Mouse (Mus musculus) urinary bladder, adult 2 months (tissue): ENCODE data around the gene Cxcl12. TPM values are rescaled to one million over a fixed set of nuclear protein-coding genes. Genes with fewer than 3 reads are reported as not detected.

Experiments
- DNase-seq: peaks from one replicate; pipeline ENCODE4 v3.0.0; 2022; ENCODE audit warnings: low spot score
- polyA plus RNA-seq: library from polyadenylated mRNA; depleted of rRNA; stranded (reverse); fragments of >200 nt; gene quantifications from 2 replicates; pipeline ENCODE4 v1.2.3, GENCODE M21; 2012

Cxcl12 gene
- polyA plus RNA-seq, 1 experiment, result 250 TPM

DNA sequence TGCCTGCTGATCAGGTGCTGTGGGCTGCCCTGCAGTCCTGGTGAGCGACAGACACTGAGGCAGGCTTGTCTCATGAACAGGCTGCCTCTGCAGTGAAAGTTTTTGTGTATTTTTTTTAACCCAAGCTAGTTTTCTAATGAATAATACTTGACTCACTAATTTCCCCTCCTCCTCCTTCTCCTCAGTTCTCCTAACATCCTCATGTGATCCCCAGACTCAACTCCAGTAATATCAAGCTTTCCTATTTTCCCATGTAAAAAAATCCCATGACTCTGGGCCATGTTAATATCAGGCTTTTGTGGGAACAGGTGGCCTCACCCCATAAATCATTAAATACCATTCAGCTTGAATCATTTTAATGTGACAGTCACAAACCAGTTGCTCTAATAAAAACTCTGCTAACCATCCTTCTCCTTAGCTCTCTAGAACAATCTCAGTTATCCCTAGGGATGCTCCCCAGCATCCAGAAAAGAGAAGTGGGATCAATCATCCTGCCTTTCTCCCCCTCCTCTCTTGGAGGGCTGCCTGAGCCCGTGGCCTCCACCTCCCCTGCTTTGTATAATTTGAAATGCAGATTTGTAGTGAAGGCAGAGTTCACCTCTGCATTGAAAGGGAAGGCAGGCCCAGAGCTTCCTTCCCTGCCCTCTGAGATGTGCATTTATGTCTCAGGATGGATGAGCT is 6.9 kb downstream of the Cxcl12 start:
- no peak for DNase-seq

DNA sequence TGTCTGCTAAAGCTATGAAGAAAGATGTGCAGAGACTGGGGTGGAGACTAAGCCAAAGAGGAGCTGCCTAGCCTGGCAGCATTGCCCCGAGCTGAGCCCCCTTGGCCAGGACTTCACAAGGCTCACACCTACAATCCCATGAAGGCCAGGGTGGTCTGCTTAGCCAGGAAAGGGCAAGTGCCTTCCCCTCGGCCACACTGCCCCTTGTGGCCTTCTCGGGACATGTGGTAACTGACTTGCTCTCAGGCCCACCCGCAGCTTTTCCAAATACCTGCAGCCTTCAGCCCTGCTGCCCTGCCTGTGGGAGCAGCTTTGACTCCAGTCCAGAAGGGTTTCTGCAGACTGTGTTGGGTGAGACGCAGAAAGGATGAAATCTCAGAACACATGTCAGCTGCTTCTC is 8.1 kb downstream of the Cxcl12 start:
- no peak for DNase-seq

- DNase-seq, result no peak
Measured at GRCm38 (mm10) chr6:117180303-117180702, 12.0 kb downstream of the Cxcl12 start.

DNA sequence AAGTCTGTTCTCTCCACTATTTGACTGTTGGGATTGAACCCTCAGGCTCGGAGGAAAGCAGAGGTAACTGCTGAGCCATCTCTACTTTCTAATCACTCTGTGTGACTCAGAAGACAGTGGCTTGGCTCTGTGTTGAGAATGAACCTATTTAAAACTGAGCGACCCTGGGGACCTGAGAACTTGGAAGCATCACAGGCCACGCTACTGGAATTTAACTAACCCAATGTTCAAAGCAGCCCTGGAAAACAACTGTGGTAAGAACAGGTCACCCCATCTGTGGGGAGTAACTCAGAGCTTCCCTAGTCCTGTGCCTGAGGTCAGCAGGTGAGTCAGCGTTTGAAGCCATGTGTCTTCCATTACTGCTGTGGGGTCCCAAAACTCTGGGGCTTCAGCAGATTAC is 17.0 kb downstream of the Cxcl12 start:
- no peak for DNase-seq

DNA sequence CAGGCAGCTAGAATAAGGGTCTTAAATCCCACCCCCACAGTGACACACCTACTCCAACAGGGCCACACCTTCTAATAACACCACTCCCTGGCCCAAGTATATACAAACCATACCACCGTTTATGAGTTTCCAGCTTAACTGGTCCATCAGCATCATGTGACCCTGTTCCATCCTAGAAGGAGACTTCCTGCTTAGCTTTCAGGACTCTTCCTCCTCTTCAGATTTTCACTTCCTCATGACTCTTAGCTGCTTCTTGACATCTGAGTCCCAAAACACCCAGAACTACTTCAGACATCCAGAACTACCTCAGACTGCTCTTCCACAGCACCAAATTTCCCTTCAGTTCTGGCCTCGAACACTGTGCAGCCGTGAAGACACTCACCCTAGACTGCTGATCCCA is 22.1 kb downstream of the Cxcl12 start:
- DNase-seq, result no peak

DNA sequence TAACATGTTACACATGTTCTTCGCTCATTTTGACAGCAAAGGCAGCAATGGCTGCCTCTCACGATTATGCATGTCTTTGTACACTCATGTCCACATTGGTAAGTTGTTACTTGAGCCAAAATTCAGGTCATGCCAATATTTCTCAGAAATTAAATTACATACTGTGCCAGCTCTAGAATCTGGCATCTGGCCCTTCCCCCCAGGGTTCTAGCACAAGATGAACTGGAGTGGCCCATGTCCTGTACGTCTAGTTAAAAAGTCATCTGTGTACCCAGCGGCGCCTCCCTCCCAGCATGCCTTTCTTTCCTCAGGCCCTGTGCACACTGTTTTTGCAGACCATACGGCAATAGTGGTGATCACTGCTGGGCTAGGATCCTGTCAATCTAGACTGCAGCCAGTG is 23.4 kb downstream of the Cxcl12 start:
- DNase-seq, result no peak

DNA sequence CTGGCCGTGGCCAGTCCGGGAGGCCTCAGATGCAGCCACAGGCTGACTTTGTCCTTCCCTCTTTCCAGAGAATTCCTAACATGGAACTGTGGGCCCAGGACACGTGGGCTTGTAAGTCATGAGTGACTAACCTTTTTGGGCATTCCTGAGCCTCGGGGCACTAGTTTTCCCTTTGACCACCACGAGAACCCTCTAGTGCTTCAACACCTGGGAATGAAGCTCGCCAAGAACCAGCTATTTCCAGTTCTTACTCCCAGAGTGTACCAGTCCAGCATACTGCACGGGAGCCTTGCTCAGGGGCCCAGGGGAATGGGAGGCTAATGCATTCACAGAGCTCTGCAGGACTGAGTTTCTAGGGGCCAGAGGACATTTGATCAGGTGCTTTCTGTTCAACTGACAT is 24.3 kb downstream of the Cxcl12 start:
- no peak for DNase-seq

- no peak for DNase-seq
Measured at GRCm38 (mm10) chr6:117195270-117195669, 26.9 kb downstream of the Cxcl12 start.

GRCm38 (mm10) chr6:117198871-117199270 is 30.5 kb downstream of the Cxcl12 start:
- no peak for DNase-seq

- DNase-seq, result no peak
Measured at GRCm38 (mm10) chr6:117199718-117200117, 31.4 kb downstream of the Cxcl12 start.

DNA sequence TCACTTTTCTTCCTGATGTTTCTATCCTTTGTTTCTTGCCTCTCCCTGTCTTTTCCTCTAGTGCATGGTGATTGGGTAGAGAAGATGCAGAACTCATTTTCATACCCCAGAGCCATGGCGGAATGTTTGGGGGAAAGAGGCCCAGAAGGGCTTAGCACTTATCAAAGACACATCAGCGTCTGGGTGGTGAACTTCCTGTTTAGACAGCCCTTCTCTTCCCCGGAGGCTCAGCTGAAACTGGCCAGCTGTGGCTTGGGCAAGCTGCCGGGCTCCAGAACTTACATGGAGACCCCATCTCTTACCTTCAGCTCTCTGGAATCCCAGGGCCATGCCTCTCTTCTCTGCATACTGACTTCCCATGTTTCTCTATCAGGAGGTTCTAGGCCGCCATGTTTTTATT is 32.6 kb downstream of the Cxcl12 start:
- DNase-seq, result no peak

DNA sequence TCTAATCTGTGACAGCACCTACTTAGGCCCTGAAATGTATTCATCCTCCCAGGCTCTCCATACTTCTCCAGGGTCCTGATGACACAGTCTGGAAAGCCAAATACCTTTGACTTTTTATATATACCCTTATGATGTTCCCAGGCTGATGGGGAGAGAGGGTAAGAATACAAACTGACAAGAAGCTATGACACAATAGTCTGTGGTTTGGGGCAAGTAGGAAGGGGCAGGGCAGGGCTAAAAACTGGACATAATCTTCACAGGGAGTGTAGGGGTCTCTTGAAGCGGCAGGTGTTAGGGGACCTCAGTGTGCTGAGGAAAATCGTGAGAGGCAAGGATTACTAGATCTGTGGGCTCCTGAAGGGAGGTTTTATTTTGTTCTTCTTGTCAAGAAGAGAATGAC is 33.1 kb downstream of the Cxcl12 start:
- DNase-seq, result no peak

GRCm38 (mm10) chr6:117201859-117202258 is 33.5 kb downstream of the Cxcl12 start:
- DNase-seq, result no peak

DNA sequence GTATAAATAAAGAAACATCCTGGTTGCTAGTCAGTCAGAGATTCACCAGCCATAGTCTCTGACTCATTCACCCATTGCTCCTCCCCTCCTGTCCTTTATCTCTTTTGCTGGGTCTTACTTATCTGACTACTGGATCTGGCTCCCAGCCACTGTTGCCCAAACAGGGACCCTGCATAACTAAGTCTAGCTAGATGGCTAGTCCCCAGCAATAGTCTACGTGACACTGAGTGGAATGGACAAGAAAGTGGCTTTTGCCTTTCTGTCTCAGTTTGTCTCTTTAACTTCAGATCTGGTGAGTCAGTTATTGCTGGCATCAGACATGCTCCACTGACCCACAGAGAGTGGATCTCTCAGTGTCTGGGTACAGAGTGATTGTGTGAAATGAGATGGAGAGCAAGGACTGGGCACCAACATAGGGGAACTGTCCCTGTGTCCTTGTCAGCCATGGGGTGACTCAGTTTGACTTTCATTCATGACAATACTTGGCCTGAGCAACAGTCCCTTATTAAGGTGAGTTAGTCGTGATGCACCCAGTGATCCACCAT is 34.6 kb downstream of the Cxcl12 start:
- no peak for DNase-seq

GRCm38 (mm10) chr6:117204112-117204511 is 35.8 kb downstream of the Cxcl12 start:
- DNase-seq, result no peak

DNA sequence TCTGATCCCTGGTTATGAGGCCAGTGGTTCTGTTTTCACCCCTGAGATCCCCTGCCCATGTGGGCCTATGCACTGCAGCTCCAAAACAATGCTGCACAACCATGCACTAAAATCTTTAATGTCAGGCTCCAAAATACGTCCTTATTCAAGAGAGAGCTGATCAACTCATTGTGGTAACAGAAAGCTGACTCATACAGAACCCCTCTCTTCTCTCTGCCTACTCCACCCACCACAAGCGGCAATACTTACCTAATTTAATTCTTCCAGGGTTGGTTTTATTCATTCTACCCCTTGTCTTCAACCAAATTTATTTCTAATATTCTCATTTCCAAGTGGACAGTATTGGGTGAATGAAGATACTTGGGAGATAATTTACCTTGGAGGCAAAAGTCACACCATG is 38.5 kb downstream of the Cxcl12 start:
- DNase-seq, result no peak

DNA sequence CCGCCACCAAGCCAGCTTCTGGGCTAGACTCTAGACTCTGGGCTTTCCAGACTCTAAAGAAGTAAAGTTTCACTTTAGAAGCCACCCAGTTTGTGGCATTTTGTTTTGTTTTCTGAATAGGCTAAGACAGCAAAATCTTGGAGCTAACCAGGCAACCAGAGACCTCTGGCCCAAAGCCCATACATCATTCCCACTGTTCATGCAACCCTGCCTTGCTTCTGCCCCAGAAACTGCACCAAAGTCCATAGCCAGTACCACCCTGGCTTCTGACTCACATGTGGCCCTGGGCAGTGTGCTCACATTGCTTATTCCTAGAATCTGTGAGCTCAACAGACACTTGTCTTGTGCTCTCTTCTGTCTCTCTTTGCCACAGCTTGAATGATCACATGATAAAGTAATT is 39.0 kb downstream of the Cxcl12 start:
- DNase-seq, result no peak

DNA sequence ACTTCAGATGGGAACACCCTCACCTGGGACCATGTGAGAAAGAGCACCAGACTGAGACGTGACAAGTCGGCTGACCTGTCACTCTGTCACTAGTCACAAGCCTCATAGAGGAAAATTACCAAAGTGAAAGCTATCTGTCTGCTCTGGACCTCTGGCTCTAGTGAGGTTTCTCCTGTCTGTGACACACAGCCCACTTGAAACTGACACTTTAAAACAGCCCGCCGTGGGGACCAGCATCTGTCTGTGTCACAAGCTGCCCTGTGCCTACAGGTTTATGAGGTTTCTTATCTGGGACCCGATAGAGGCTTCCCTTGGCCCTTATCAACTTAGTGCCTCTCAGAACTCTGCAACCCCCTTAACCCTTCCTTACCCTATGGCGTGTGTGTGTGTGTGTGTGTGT is 41.8 kb downstream of the Cxcl12 start:
- DNase-seq, result no peak

DNA sequence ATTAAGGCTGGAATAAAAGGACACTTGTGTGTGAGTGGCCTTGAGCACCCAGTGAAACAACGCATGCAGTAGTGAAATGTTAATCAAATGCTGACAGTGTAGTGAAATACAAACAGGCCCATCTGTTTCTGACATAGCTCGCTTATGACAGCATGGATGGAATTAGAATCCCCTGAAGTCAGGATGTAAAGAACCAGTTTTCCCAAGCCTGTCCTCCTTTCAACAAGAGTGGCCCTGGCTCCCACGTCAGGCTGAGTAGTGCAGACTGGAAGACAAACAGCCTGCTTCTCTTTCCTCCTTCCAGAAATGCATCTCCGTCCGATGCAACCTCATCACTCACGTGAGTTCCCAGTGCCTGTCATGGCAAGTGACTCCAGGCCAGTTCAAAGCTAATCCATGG is 42.2 kb downstream of the Cxcl12 start:
- no peak for DNase-seq

GRCm38 (mm10) chr6:117214506-117214905 is 46.2 kb downstream of the Cxcl12 start:
- no peak for DNase-seq

- no peak for DNase-seq
Measured at GRCm38 (mm10) chr6:117218442-117219299, 50.3 kb downstream of the Cxcl12 start.

GRCm38 (mm10) chr6:117219300-117219680 is 51.0 kb downstream of the Cxcl12 start:
- no peak for DNase-seq

DNA sequence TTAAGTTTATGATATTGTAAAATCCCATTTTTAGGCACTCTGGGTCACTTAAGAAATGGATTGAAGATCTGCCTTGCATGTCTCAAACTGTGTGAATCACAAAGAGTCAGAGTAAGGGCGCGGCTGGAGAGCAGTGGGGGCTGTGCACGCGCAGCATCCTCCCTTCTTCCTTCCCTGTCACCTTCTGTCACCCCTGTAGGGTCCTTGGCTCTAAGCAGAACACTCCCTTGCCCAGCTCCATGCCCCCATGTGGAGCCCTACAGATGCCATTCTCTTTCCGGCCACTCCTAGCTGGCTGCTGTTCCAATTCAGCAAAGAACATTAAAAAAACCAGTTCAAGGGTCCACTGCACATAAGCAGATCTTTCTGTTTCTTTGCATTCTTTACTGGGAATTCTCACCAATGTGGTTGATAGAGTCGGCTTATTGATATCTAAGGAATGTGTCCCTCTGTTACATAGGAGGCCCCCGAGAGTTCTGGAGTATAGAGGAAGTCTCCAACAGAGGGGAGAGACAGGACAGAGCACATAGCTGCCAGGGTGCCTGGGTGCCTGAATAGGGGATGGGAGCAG is 51.7 kb downstream of the Cxcl12 start:
- DNase-seq, result no peak
